Mouse (Mus musculus): ENCODE results near the gene Ifi211. TPM values are rescaled to one million over a fixed set of nuclear protein-coding genes. Genes with fewer than 3 reads are reported as not detected.
"Not testable (repeated sequence)": the region's sequence is repeated elsewhere in the genome, so short reads cannot be mapped to it uniquely, and the experiment has no call there.

Ifi211 gene
- polyA plus RNA-seq, 1 experiment from 2014 or later: 0.62 TPM

DNA sequence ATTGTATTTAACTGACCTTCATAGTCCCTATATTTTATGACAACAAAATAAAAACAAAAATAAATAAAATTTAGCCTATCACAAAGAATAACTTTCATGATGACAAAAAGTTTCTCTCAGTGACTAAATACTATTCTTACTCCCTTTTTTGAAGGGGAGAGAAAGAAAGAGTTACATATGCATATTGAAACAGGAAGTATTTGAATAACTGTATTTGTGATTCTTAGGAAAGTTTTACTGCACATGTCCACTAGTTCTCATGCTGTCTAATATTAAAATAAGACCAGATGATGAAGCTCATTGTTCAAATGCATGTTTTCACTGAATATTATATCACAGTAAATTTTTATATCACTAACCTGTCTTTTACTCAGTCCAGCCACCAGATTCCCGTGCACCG is 28.7 kb upstream of the Ifi211 start:
- H3K9ac ChIP-seq (replicated peaks; ENCODE audit: low read length); H3K9me3 ChIP-seq (ENCODE audit: low read length); H3K27me3 ChIP-seq (ENCODE audit: insufficient read depth, low read length); H3K4me3 ChIP-seq (ENCODE audit: low read length); H3K36me3 ChIP-seq (ENCODE audit: insufficient read depth, low read length); ATAC-seq (ENCODE audit: low FRiP score, low TSS enrichment); H3K4me1 ChIP-seq (ENCODE audit: insufficient read depth, low read length); H3K27ac ChIP-seq (ENCODE audit: low read length); H3K4me2 ChIP-seq (replicated peaks; ENCODE audit: low read depth, low read length): not testable (repeated sequence)
- WGBS: 89% methylated on average over 2 of the region's 2 CpGs

DNA sequence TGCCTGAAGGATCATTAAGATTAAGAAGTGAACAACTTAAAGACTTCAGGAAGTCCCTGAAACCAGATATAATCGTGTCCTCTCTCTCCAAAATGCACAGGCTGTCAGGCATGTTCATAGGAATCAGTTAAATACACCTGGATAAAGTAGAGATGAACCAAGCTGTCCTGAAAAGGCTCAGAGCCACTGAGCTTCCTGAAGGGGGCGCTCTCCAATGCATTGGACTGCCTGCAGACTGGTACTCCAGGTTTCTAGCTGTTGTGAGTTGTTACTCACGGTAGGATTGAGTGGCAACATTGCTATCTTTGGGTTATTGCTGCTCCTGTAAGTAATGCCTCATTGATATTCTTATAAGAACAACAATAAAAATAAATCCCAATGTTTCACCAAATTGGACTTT is 6.4 kb upstream of the Ifi211 start:
- not testable (repeated sequence) for H3K27ac ChIP-seq (ENCODE audit: low read length); H3K4me3 ChIP-seq (ENCODE audit: low read length); H3K4me2 ChIP-seq (replicated peaks; ENCODE audit: low read depth, low read length); H3K9ac ChIP-seq (replicated peaks; ENCODE audit: low read length); H3K27me3 ChIP-seq (ENCODE audit: insufficient read depth, low read length); H3K9me3 ChIP-seq (ENCODE audit: low read length); H3K36me3 ChIP-seq (ENCODE audit: insufficient read depth, low read length); H3K4me1 ChIP-seq (ENCODE audit: insufficient read depth, low read length); ATAC-seq (ENCODE audit: low FRiP score, low TSS enrichment)
- WGBS: 74% methylated on average over 2 of the region's 3 CpGs

DNA sequence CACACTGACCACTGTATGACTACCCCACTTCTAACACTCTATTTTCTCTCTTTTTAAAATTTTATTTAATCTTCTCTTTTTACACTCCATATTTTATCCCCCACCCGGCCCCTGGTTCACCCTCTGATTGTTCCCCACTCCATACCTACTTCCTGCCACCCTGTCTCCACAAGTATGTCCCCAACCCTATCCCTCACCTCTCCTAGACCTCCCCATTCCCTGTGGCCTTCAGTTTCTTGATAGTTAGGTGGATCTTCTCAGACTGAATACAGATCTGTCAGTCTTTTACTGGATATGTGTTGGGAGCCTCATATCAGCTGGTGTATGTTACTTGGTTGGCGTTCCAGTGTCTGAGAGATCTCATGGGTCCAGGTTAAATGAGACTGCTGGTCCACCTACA is 1.7 kb upstream of the Ifi211 start:
- Histone ChIP-seq H3K27ac (ENCODE audit: low read length) (no peak overlapping the region), H3K9me3 (ENCODE audit: low read length) (no peaks in the 10 kb centered on the region), H3K4me2 (replicated peaks; ENCODE audit: low read depth, low read length) (no peak overlapping the region), H3K27me3 (ENCODE audit: insufficient read depth, low read length) (no peaks in the 10 kb centered on the region), H3K9ac (replicated peaks; ENCODE audit: low read length) (no peak overlapping the region), H3K4me3 (ENCODE audit: low read length) (no peak overlapping the region), H3K36me3 (ENCODE audit: insufficient read depth, low read length) (no peaks in the 10 kb centered on the region), H3K4me1 (ENCODE audit: insufficient read depth, low read length) (no peaks in the 10 kb centered on the region)
- ATAC-seq (ENCODE audit: low FRiP score, low TSS enrichment): no peak
- WGBS: 91% methylated on average over 2 of the region's 2 CpGs

DNA sequence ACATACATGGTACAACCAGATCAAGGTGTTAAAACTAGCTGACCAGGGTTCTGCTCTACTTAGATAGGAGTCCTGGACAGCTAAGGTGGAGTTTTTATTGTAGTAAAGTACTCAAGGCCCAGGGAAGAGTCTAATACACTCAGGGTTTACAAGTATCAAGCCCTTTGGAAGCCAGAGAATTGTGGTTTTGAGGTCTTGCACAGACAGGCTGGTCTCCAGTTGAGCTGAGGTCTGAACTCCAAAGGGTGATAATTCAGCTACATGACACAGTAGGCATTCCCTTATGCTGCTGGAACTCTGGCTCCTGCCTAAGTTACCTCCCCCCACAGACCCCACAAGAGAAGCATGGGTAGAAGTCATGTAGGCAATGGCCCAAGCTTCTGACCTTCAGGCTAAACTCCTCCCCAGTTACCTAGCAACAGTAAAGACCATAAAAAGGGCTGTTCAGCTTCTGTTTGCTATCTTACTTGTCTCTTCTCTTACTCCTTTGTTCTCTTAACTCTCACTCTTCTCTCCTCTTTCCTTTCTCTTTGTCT is 478 bp upstream of the Ifi211 start:
- not testable (repeated sequence) for H3K9me3 ChIP-seq (ENCODE audit: low read length); H3K4me2 ChIP-seq (replicated peaks; ENCODE audit: low read depth, low read length); ATAC-seq (ENCODE audit: low FRiP score, low TSS enrichment); H3K36me3 ChIP-seq (ENCODE audit: insufficient read depth, low read length); H3K27ac ChIP-seq (ENCODE audit: low read length); H3K4me1 ChIP-seq (ENCODE audit: insufficient read depth, low read length); H3K9ac ChIP-seq (replicated peaks; ENCODE audit: low read length); H3K4me3 ChIP-seq (ENCODE audit: low read length); H3K27me3 ChIP-seq (ENCODE audit: insufficient read depth, low read length)

DNA sequence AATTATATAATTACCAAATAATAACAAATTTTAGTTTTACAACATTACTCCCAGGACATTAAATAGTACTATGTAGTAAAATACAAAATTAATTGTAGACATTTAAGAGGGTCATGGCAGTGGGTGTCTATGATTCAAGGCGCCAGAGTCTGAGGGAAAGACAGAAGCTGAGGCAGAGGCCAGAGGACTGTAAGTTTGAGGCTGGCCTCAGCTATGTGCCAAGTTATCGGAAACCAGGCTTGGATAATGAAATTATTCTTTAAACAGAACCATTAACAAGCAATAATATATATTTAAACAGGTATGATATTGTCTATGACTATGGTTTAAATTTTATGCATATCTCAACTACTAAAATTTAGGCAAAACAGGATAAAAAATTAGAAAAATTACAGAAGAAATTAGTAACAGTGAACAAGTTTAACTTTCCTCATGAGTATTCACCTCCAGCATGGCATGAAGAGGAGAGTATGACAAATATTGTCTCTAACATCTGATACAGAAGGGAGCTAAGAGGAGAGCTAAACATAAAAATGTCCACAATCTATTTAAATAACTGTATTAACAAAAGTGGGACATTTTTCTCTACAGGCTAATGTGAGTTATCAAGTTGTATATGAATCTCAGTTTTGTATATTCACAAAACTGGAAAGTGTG is 910 bp downstream of the Ifi211 start:
- no peak for ATAC-seq (ENCODE audit: low FRiP score, low TSS enrichment)
- Histone ChIP-seq H3K4me2 (replicated peaks; ENCODE audit: low read depth, low read length) (no peak overlapping the region), H3K4me3 (ENCODE audit: low read length) (no peak overlapping the region), H3K27me3 (ENCODE audit: insufficient read depth, low read length) (no peaks in the 10 kb centered on the region), H3K27ac (ENCODE audit: low read length) (no peak overlapping the region), H3K9me3 (ENCODE audit: low read length) (no peaks in the 10 kb centered on the region), H3K4me1 (ENCODE audit: insufficient read depth, low read length) (no peaks in the 10 kb centered on the region), H3K9ac (replicated peaks; ENCODE audit: low read length) (no peak overlapping the region), H3K36me3 (ENCODE audit: insufficient read depth, low read length) (no peaks in the 10 kb centered on the region)
- WGBS: 80% methylated on average over 2 of the region's 2 CpGs

DNA sequence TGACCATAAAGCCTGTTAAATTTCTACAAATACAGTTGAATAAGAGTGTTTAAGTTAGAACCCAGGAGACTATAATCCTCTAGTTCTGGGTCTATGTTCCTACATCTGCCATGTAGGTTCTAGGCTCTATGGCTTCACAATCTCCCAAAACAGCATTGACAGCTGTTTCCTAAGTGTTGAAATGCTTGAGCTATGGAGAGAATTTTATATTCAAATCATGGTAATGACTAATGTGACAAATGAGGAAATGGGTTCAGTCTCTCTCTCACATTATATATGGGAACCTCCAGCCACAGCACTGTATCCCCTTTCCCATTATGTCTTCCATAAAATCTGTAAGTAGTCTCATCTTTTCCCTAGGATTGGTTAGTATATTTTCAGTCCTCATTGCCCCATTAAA is 4.5 kb downstream of the Ifi211 start:
- not testable (repeated sequence) for H3K27me3 ChIP-seq (ENCODE audit: insufficient read depth, low read length); H3K27ac ChIP-seq (ENCODE audit: low read length); H3K9me3 ChIP-seq (ENCODE audit: low read length); H3K4me3 ChIP-seq (ENCODE audit: low read length); H3K36me3 ChIP-seq (ENCODE audit: insufficient read depth, low read length); H3K9ac ChIP-seq (replicated peaks; ENCODE audit: low read length); H3K4me2 ChIP-seq (replicated peaks; ENCODE audit: low read depth, low read length); H3K4me1 ChIP-seq (ENCODE audit: insufficient read depth, low read length); ATAC-seq (ENCODE audit: low FRiP score, low TSS enrichment)

DNA sequence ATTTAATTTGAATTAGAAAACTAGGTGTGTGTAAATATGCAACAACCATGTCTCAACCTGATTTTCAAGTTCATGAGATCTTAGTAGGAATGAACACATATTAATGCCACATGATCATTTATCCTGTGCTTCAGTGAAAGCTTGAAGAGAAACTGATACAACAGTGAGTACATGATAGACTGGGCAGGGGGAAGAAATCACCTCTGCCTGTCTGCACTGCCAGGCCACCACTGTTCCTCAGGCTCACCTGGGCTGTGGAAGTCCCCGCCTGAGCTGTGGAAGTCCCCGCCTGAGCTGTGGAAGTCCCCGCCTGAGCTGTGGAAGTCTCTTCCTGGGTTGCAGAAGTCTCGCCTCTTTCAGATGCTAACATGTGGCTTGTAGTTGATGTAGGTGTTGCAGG is 7.0 kb downstream of the Ifi211 start:
- 97% methylated on average over 3 of the region's 4 CpGs for WGBS
- H3K27ac ChIP-seq (ENCODE audit: low read length); H3K36me3 ChIP-seq (ENCODE audit: insufficient read depth, low read length); H3K9ac ChIP-seq (replicated peaks; ENCODE audit: low read length); H3K4me3 ChIP-seq (ENCODE audit: low read length); H3K27me3 ChIP-seq (ENCODE audit: insufficient read depth, low read length); ATAC-seq (ENCODE audit: low FRiP score, low TSS enrichment); H3K9me3 ChIP-seq (ENCODE audit: low read length); H3K4me1 ChIP-seq (ENCODE audit: insufficient read depth, low read length); H3K4me2 ChIP-seq (replicated peaks; ENCODE audit: low read depth, low read length): not testable (repeated sequence)

DNA sequence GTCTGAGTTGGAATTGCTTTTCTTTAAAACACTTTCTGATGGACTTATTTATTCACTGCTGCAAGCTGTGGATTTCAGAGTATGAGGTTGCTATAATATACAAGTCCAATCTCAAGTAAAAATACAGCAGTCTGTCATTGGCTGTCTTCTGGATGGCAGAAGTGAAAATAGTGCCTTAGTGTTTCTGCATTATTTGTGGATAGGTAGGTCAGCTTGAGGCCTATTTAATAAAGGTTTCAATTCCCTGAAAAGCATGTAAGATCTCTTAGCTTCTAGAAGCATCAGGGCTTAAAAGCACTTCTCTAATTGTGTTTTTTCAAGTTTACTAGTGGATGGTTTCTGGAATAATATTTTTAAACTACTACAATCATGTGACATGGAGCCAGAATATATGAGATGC is 23.1 kb downstream of the Ifi211 start:
- not testable (repeated sequence) for ATAC-seq (ENCODE audit: low FRiP score, low TSS enrichment); H3K36me3 ChIP-seq (ENCODE audit: insufficient read depth, low read length); H3K4me2 ChIP-seq (replicated peaks; ENCODE audit: low read depth, low read length)

DNA sequence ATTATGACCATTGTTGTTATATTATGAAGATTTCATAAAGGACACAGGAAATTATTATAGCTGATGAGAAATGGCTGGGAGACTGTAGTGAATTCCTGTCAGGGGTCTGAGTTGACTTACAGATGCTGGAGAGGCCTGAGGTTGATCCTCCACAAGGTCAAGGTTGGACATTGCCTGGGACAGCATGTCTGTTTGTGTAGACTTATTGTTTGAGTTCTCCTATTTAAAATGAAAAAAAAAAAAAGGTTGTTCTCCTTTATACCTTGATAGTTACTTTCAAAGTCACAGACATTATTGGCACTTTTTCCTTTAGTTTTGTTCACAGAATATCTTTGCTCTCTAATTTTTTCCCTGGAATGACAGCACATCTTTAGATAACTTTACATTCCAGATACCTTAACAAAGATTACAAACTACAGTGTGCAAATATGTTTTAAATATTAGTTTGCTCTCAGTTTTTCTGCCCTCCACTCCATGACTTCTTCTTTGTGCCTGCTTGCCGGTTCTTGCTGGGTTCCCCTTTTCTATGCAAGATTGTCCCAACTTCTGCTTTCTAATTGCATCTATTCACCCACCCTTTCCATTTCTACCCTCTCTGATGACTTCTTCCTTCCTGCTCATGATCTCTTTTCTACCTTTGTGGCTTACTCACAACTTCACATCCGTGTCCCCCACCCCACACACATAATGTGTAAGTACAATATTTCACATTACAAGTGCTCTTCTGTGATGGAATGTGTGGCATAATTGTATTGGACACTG is 25.6 kb downstream of the Ifi211 start:
- ATAC-seq (ENCODE audit: low FRiP score, low TSS enrichment); H3K27me3 ChIP-seq (ENCODE audit: insufficient read depth, low read length); H3K4me3 ChIP-seq (ENCODE audit: low read length); H3K36me3 ChIP-seq (ENCODE audit: insufficient read depth, low read length); H3K9me3 ChIP-seq (ENCODE audit: low read length); H3K27ac ChIP-seq (ENCODE audit: low read length); H3K4me1 ChIP-seq (ENCODE audit: insufficient read depth, low read length); H3K4me2 ChIP-seq (replicated peaks; ENCODE audit: low read depth, low read length); H3K9ac ChIP-seq (replicated peaks; ENCODE audit: low read length): not testable (repeated sequence)
- no CpG with 5 or more reads among the region's 2 CpGs for WGBS

More for the DNA sequence above, 23.1 kb downstream of the Ifi211 start:
- H3K9ac ChIP-seq (replicated peaks; ENCODE audit: low read length); H3K4me3 ChIP-seq (ENCODE audit: low read length); H3K27me3 ChIP-seq (ENCODE audit: insufficient read depth, low read length); H3K4me1 ChIP-seq (ENCODE audit: insufficient read depth, low read length); H3K27ac ChIP-seq (ENCODE audit: low read length); H3K9me3 ChIP-seq (ENCODE audit: low read length): not testable (repeated sequence)

DNA sequence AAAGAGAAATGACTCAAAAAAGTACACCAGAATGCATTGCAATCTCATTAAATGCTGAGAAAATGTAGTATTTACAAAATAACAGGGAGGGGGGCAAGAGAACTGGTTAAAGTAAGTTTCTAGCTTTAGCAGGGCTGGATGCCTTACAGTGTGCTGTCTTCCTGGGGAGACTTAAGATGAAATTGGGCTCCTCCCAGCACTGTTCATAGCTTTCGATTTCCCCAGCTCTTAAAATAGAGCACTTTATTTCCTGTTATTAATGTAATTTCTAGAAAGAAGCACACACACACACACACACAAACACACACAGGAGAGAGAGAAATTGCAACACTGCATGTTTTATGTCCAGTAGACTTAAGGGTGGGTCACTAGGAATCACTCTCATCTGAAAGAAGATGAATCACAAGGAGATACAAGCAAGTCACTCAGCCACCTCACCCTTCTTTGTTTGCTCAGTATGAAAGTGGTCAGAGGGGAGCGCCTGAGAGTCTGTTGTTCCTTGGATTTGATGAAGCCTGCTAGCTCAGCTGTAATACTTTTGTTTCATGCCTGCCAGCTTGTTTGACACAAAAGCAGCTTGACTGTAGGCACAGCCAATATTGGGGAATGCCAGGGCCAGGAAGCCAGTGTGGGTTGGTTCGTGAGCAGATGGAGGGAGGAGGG is 32.7 kb downstream of the Ifi211 start:
- H3K4me1 ChIP-seq (ENCODE audit: insufficient read depth, low read length); ATAC-seq (ENCODE audit: low FRiP score, low TSS enrichment); H3K4me3 ChIP-seq (ENCODE audit: low read length); H3K36me3 ChIP-seq (ENCODE audit: insufficient read depth, low read length); H3K9me3 ChIP-seq (ENCODE audit: low read length); H3K9ac ChIP-seq (replicated peaks; ENCODE audit: low read length); H3K27ac ChIP-seq (ENCODE audit: low read length); H3K4me2 ChIP-seq (replicated peaks; ENCODE audit: low read depth, low read length); H3K27me3 ChIP-seq (ENCODE audit: insufficient read depth, low read length): not testable (repeated sequence)
- WGBS: 73% methylated on average over 3 of the region's 3 CpGs

All from kidney, embryonic 16.5 days (tissue).